Mouse (Mus musculus): ENCODE data around the gene Gm15155. TPM values are rescaled to one million over a fixed set of nuclear protein-coding genes. Genes with fewer than 3 reads are reported as not detected.

Gm15155 gene
- total RNA-seq (2014; rRNA removed) (5.8 TPM in 1 of 2 replicates, not detected in the other), polyA plus RNA-seq (2015; fragmentation: Nextera tagmentation; extraction: Ambion mirVana) (0.14 TPM in 1 of 2 replicates, not detected in the other)

DNA sequence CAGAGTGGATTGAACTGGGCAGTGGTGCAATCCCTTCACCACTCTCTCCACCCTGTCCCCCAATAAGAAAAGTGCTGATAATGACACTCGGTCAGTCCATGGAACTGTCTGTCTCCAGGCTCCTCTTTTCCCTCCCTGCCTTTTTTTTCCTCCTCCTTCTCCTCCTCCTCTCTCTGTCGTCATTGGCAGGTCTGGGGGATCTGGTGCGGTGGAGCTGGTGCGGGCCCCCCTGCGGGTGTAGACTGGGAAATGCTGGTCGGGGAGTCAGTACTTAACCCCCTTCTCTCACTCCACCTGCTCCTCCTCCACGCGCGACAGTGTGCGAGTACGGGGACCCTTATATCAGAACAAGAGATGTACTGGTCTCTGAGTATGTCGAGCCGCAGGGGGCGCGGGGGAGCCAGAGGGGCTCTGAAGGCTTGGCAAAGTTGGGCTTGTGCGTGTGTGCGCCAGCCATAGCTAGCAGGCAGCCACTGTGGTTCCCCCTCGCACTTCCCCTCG is at the start of gene Gm15155:
TSS of gene Gm15155 (plus strand) at position 401 of the 501 bp plus-strand sequence.
- Histone ChIP-seq H3K4me2 (ENCODE audit: low read depth) (peak within 1 kb of the TSS; percentile 59), H3K9ac (peak within 1 kb of the TSS; percentile 53), H3K27me3 (ENCODE audit: insufficient read depth, low read length) (no peaks in the 10 kb centered on the region), H3K4me1 (ENCODE audit: insufficient read depth) (no peaks in the 10 kb centered on the region), H3K36me3 (ENCODE audit: insufficient read depth) (no peaks in the 10 kb centered on the region), H3K27ac (ENCODE audit: low read depth, low read length) (peak within 1 kb of the TSS; percentile 57), H3K9me3 (ENCODE audit: low read length) (no peaks in the 10 kb centered on the region), H3K4me3 (ENCODE audit: low read depth, low read length) (peak within 1 kb of the TSS; percentile 50)
- ATAC-seq (peak; percentile 54), DNase-seq (peak; percentile 54)
- peak; percentile 48 for TF ChIP-seq CTCF (IDR thresholded peaks at IDR 0.05; ENCODE audit: low read depth)
- WGBS = 30% methylated on average over 19 of the region's 19 CpGs

DNA sequence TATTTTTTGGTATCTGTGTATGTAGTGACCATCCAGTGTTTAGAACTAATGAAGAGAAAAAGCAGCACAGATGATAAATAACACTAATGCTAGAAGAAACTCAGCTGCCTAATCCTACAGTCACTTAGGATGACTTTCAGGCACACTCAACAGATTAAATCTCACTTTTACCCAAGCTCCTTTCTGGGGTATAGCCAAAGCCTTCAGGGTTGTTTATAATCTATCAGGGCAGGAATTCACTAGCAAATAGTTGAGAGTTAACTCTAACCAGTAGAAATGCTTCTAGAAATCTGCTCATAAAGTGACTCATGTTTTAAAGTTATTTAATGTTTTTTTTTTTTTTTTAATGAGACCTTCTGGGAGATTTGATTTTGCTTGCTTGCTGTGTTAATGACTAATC is 44.8 kb upstream of the Gm15155 start:
- Histone ChIP-seq H3K4me2 (ENCODE audit: low read depth) (no peak overlapping the region), H3K27me3 (ENCODE audit: insufficient read depth, low read length) (no peaks in the 10 kb centered on the region), H3K9ac (no peak overlapping the region), H3K4me3 (ENCODE audit: low read depth, low read length) (no peak overlapping the region), H3K36me3 (ENCODE audit: insufficient read depth) (no peaks in the 10 kb centered on the region), H3K27ac (ENCODE audit: low read depth, low read length) (no peak overlapping the region), H3K9me3 (ENCODE audit: low read length) (no peaks in the 10 kb centered on the region), H3K4me1 (ENCODE audit: insufficient read depth) (no peaks in the 10 kb centered on the region)
- DNase-seq (no peak), ATAC-seq (no peak)
- TF ChIP-seq CTCF (IDR thresholded peaks at IDR 0.05; ENCODE audit: low read depth) = no peak

DNA sequence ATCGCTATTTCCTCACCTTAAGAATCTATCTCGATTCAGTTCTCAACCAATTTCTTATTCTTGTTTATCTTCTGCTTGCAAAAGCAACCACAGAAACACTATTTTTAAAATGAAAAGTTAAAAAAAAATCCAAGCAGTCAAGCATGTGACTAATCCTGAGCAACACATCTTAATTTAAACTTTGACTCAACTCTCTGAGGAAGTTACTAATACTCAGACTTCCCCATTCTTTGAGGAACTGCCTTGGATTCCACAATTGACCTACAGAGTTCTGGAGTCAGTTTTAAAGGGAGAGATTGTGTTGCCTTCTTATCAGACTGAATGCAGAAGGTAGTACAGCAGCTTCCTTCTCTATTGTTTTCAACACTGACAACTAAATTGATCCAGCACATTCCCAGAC is 40.0 kb upstream of the Gm15155 start:
- Histone ChIP-seq H3K36me3 (ENCODE audit: insufficient read depth) (no peaks in the 10 kb centered on the region), H3K27me3 (ENCODE audit: insufficient read depth, low read length) (no peaks in the 10 kb centered on the region), H3K4me1 (ENCODE audit: insufficient read depth) (no peaks in the 10 kb centered on the region), H3K9me3 (ENCODE audit: low read length) (no peaks in the 10 kb centered on the region), H3K27ac (ENCODE audit: low read depth, low read length) (no peak overlapping the region), H3K9ac (no peak overlapping the region), H3K4me3 (ENCODE audit: low read depth, low read length) (no peak overlapping the region), H3K4me2 (ENCODE audit: low read depth) (no peak overlapping the region)
- TF ChIP-seq CTCF (IDR thresholded peaks at IDR 0.05; ENCODE audit: low read depth) = no peak
- DNase-seq = no peak
- ATAC-seq = no peak
- WGBS = 82% methylated on average over 2 of the region's 2 CpGs

DNA sequence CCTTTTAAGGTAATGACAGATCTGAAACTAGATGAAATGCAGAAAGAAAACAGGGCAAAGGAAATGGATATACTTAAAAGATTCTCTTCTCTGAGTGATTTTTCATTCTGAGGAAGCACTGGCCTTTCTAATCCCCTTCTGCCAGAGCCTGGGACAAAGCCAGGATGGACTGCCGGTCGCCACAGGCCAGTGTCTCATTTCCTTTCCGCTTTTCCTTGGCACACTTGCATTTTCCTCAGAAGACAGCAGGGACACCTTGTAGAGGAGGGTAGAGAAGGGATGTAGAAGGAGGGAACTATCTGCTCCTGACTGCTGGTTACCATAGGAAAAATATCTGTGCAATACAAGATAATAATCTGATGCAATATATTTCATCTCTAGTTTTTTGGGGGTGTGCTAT is 33.1 kb upstream of the Gm15155 start:
- WGBS = 76% methylated on average over 3 of the region's 3 CpGs
- Histone ChIP-seq H3K36me3 (ENCODE audit: insufficient read depth) (no peaks in the 10 kb centered on the region), H3K9me3 (ENCODE audit: low read length) (no peaks in the 10 kb centered on the region), H3K9ac (no peak overlapping the region), H3K27ac (ENCODE audit: low read depth, low read length) (no peak overlapping the region), H3K27me3 (ENCODE audit: insufficient read depth, low read length) (no peaks in the 10 kb centered on the region), H3K4me1 (ENCODE audit: insufficient read depth) (no peaks in the 10 kb centered on the region), H3K4me3 (ENCODE audit: low read depth, low read length) (no peak overlapping the region), H3K4me2 (ENCODE audit: low read depth) (no peak overlapping the region)
- DNase-seq (no peak), ATAC-seq (no peak)
- no peak for TF ChIP-seq CTCF (IDR thresholded peaks at IDR 0.05; ENCODE audit: low read depth)

DNA sequence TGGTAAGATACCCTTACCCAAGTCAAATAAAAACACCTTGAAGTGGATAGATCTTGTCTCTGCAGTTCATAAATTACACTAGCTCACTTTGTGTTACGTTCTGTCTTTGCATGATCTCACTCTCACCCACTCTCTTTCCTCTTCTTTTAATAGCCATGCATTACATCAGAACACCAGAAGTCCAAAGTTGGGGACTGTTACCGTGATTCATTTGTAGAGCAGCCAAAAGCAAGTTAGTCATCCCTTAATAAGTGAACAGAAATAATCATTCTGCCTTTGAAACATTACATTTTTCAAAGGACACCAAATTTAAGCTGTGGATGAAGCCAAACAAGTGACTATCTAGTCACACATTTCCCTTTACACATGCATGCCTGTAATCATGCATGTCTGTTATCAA is 32.1 kb upstream of the Gm15155 start:
- Histone ChIP-seq H3K4me3 (ENCODE audit: low read depth, low read length) (no peak overlapping the region), H3K9ac (no peak overlapping the region), H3K36me3 (ENCODE audit: insufficient read depth) (no peaks in the 10 kb centered on the region), H3K27ac (ENCODE audit: low read depth, low read length) (no peak overlapping the region), H3K9me3 (ENCODE audit: low read length) (no peaks in the 10 kb centered on the region), H3K4me1 (ENCODE audit: insufficient read depth) (no peaks in the 10 kb centered on the region), H3K27me3 (ENCODE audit: insufficient read depth, low read length) (no peaks in the 10 kb centered on the region), H3K4me2 (ENCODE audit: low read depth) (no peak overlapping the region)
- TF ChIP-seq CTCF (IDR thresholded peaks at IDR 0.05; ENCODE audit: low read depth) = no peak
- ATAC-seq = no peak
- no peak for DNase-seq
- WGBS = 65% methylated on average over 2 of the region's 2 CpGs

DNA sequence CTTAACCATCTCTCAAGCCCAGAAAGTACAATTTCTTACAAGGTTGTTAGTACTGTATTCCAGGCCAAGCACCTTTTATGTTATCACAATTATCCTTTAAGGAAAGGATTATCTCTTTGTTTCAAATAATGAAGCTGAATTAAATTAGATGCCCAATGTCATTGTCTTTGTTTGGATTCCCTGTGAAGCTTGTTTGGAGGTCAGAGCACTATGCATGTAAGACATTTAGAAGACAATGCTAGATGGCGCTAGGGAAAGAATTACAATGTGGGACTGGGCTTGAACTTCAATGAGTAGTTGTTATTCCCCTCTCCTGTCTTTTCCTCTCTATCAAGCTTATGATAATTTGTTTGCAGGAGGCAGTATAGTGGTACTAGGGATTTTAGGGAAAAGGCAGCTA is 29.9 kb upstream of the Gm15155 start:
- H3K9ac ChIP-seq = no peak overlapping the region
- no peaks in the 10 kb centered on the region for H3K9me3 ChIP-seq (ENCODE audit: low read length)
- H3K4me3 ChIP-seq (ENCODE audit: low read depth, low read length) = no peak overlapping the region
- no peak overlapping the region for H3K4me2 ChIP-seq (ENCODE audit: low read depth)
- 30% methylated on average over 1 of the region's 1 CpGs for WGBS
- H3K27ac ChIP-seq (ENCODE audit: low read depth, low read length) = no peak overlapping the region
- no peak for TF ChIP-seq CTCF (IDR thresholded peaks at IDR 0.05; ENCODE audit: low read depth)
- no peak for DNase-seq
- ATAC-seq = no peak
- no peaks in the 10 kb centered on the region for H3K4me1 ChIP-seq (ENCODE audit: insufficient read depth)
- H3K27me3 ChIP-seq (ENCODE audit: insufficient read depth, low read length) = no peaks in the 10 kb centered on the region
- H3K36me3 ChIP-seq (ENCODE audit: insufficient read depth) = no peaks in the 10 kb centered on the region

DNA sequence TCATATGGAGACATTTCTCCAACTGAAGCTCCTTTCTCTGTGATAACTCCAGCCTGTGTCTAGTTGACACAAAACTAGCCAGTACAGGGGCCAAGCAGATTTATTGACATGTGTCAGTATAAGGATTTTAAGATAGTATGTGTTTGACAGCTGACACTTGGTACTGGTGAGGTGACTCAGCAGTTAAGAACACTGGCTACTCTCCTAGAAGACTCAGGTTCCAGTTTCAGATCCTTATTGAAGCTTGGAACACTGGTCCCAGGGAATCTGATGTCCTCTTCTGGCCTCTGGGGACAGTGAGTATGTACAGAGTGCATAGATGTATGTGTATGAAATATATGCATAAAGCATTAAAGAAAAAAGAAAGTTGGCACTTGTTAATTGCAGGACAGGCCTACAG is 28.2 kb upstream of the Gm15155 start:
- no peak overlapping the region for H3K9ac ChIP-seq
- no peaks in the 10 kb centered on the region for H3K9me3 ChIP-seq (ENCODE audit: low read length)
- no peak for TF ChIP-seq CTCF (IDR thresholded peaks at IDR 0.05; ENCODE audit: low read depth)
- no peak for ATAC-seq
- H3K4me2 ChIP-seq (ENCODE audit: low read depth) = no peak overlapping the region
- H3K36me3 ChIP-seq (ENCODE audit: insufficient read depth) = no peaks in the 10 kb centered on the region
- no peaks in the 10 kb centered on the region for H3K27me3 ChIP-seq (ENCODE audit: insufficient read depth, low read length)
- H3K4me3 ChIP-seq (ENCODE audit: low read depth, low read length) = no peak overlapping the region
- DNase-seq = no peak
- no peaks in the 10 kb centered on the region for H3K4me1 ChIP-seq (ENCODE audit: insufficient read depth)
- H3K27ac ChIP-seq (ENCODE audit: low read depth, low read length) = no peak overlapping the region

Data from forebrain, postnatal 0 days (tissue).